Mouse (Mus musculus) kidney, postnatal 0 days (tissue): ENCODE measurements around the gene Prkcg. TPM values are rescaled to one million over a fixed set of nuclear protein-coding genes. Genes with fewer than 3 reads are reported as not detected.

Experiments used
- ATAC-seq: fragments of 200-750 bp; cut with Nextera tagmentation; replicated peaks from 2 replicates; pipeline ENCODE4 v1.8.0; 2017; ENCODE audit warnings: low read depth, moderate number of reproducible peaks, moderate TSS enrichment, moderate library complexity; ENCODE audit not compliant: low FRiP score
- DNase-seq: peaks from one replicate; pipeline ENCODE4 v3.0.0-alpha.2; 2016; ENCODE audit warnings: low spot score
- H3K27ac ChIP-seq: fragments of 300-500 bp; sonication (generic); 2 replicates; pipeline ENCODE4 v1.5.1; 2014; ENCODE audit warnings: mild to moderate bottlenecking
- H3K27me3 ChIP-seq: fragments of 300-500 bp; sonication (generic); 2 replicates; pipeline ENCODE4 v1.6.1; 2014; ENCODE audit warnings: low read length, mixed read lengths; ENCODE audit not compliant: insufficient read depth
- H3K36me3 ChIP-seq: fragments of 300-500 bp; sonication (generic); 2 replicates; pipeline ENCODE4 v1.6.1; 2014; ENCODE audit warnings: low read length, mixed read lengths; ENCODE audit not compliant: insufficient read depth
- H3K4me1 ChIP-seq: fragments of 300-500 bp; sonication (generic); replicated peaks from 2 replicates; pipeline ENCODE4 v1.6.1; 2014; ENCODE audit warnings: antibody characterized with exemption, low read length, mixed read lengths; ENCODE audit not compliant: insufficient read depth
- H3K4me2 ChIP-seq: fragments of 300-500 bp; sonication (generic); 2 replicates; pipeline ENCODE4 v1.6.1; 2014; ENCODE audit warnings: mild to moderate bottlenecking, low read length, moderate library complexity, mixed read lengths
- H3K4me3 ChIP-seq: fragments of 300-500 bp; sonication (generic); replicated peaks from 2 replicates; pipeline ENCODE4 v1.5.1; 2014; ENCODE audit warnings: low read depth, low read length
- H3K9ac ChIP-seq: fragments of 300-500 bp; sonication (generic); 2 replicates; pipeline ENCODE4 v1.6.1; 2014; ENCODE audit warnings: low read depth, low read length
- H3K9me3 ChIP-seq: fragments of 300-500 bp; sonication (generic); replicated peaks from 2 replicates; pipeline ENCODE4 v1.6.1; 2016; ENCODE audit warnings: low read length, inconsistent platforms, mixed read lengths
- CTCF ChIP-seq: IDR thresholded peaks from 2 replicates; pipeline ENCODE4 v1.5.1; 2016; ENCODE audit warnings: antibody characterized with exemption, low read depth, mild to moderate bottlenecking, moderate library complexity
- WGBS: fragments of 180-500 bp; shearing (Covaris S2); extraction: QIAGEN DNeasy Blood & Tissue Kit; methylation state at CpG from one replicate; pipeline ENCODE4 v1.1.7; 2014; 5-methylcytosine and 5-hydroxymethylcytosine counted together
- polyA plus RNA-seq: library from polyadenylated mRNA; unstranded; fragments of >200 nt; fragmentation: Nextera tagmentation; extraction: Ambion mirVana; gene quantifications from 2 replicates; pipeline ENCODE4 v1.2.1, GENCODE M21; 2015

The Prkcg gene
- polyA plus RNA-seq, 1 experiment from 2014 or later: 0.05 TPM

DNA sequence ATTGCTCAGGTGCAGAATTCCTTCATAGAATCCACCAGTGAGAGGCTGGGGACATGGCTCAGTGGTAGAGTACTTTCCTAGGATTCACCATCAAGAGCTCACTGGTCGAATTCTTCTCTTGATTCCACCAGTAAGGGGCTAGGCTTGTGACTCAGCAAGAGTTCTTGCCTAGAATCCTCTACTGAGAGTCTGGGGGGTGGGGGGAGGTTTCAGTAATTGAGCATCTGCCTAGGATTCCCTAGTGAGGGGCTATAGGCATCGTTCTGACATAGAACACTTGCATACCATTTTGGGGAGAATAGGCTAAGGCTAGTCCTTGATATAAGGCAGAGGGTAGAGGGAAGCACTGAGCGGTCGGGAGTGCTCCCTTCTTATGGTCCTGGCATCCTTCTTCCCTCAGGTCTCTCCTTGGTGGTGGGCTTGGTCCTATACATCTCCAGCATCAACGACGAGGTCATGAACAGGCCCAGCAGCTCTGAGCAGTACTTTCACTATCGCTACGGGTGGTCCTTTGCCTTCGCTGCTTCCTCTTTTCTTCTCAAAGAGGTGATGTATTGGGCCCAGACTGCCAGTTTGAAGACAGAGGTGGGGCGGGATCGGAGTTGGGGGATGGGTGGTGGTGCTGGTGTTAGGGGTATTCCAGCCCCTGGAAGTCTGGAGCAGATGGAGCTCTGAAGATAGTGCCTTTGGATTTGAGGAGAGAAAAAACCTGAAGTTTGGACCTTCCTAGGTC lies 76.7 kb downstream of the Prkcg start:
- WGBS: 57% methylated on average over 11 of the region's 11 CpGs
- H3K36me3 ChIP-seq: no peaks in the 10 kb centered on the region
- H3K4me1 ChIP-seq: 0 out of 2 replicates have a peak, but pooled peaks cover 4% of the 10 kb centered on the region
- H3K27me3 ChIP-seq: no peaks in the 10 kb centered on the region
- no peak overlapping the region for H3K4me3 ChIP-seq
- DNase-seq (no peak), ATAC-seq (no peak)
- no peak overlapping the region for H3K9ac ChIP-seq
- TF ChIP-seq CTCF: no peak
- no peak overlapping the region for H3K27ac ChIP-seq
- H3K9me3 ChIP-seq: no peaks in the 10 kb centered on the region
- no peak overlapping the region for H3K4me2 ChIP-seq

DNA sequence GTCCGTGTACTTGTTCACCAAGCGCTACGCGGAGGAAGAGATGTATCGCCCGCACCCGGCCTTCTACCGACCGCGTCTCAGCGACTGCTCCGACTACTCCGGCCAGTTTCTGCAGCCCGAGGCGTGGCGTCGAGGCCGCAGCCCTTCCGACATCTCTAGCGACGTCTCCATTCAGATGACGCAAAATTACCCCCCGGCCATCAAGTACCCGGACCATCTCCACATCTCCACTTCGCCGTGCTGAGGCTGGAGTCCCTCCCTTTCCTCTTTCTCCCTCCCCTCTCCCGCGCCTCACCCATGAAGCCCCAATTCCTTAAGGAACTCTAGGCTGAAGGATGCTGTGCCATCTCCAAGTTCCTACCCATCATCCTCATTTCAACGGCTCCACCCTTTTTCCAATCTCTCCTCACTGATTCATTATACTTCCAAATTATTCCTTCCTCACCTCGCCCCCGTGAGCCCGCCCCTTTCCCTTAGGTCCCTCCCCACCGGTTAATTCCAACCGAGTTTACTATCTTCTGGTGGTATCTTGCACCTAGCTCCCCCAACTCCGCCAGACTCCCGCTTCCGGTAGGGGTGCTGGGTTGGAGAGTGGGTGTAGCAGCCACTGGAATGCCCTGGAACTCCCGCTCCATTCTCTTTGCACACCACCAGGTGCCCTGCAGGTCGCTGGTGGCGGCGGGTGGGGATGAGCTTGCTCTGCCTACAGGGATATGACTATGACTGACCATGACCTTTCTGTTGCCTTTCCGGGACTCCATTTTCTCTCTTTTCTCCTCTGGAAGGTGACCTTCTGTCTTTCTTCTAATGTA lies 77.9 kb downstream of the Prkcg start:
- no peaks in the 10 kb centered on the region for H3K36me3 ChIP-seq
- DNase-seq (peak; percentile 19), ATAC-seq (no peak)
- no peaks in the 10 kb centered on the region for H3K27me3 ChIP-seq
- peak overlapping the region; percentile 52 for H3K4me2 ChIP-seq
- H3K4me3 ChIP-seq: peak overlapping the region; percentile 20
- H3K4me1 ChIP-seq: 0 out of 2 replicates have a peak, but pooled peaks cover 4% of the 10 kb centered on the region
- WGBS: 16% methylated on average over 42 of the region's 42 CpGs
- H3K9ac ChIP-seq: no peak overlapping the region
- H3K9me3 ChIP-seq: no peaks in the 10 kb centered on the region
- TF ChIP-seq CTCF: no peak
- H3K27ac ChIP-seq: no peak overlapping the region

DNA sequence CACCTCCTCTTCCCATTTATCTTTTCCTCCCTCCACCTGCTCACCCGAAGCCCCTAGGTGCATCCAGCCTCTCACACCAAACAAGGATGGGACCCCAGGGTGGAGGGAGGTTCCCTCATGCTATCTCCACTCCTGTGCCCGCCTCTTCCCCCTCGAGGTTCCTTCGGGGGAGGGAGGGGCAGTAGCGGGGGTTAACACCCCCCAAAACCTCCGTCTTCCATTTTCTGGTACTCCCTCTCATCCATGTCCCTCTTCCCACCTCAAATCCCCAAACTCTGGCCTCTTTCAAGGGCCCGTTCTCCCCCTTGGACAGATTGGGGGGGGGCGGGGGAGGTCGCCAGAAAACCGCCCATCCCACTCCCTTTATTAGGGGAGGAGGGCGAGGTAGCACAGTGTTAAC lies 78.6 kb downstream of the Prkcg start:
- no peak for DNase-seq

DNA sequence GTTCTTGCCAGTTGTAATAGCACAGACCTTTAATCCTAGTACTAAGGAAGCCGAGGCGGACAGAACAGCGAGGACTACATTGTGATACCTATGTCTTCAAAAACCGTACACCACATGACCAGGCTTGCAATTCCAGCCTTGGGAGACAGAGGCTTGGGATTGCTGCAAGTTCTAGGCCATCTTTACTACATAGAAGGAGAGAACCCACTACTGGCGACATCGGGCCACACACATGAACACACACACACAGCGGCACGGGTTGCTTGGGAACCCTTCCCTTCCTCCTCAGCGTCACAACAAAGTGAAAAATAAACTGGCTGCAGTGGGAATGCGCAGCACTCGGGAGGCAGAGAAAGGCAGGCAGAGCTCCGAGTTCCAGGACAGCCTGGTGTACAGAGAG lies 79.3 kb downstream of the Prkcg start:
- no peaks in the 10 kb centered on the region for H3K36me3 ChIP-seq
- H3K9ac ChIP-seq: no peak overlapping the region
- no peaks in the 10 kb centered on the region for H3K27me3 ChIP-seq
- ATAC-seq (no peak), DNase-seq (peak; percentile 11)
- WGBS: 36% methylated on average over 12 of the region's 12 CpGs
- no peak overlapping the region for H3K4me2 ChIP-seq
- no peak for TF ChIP-seq CTCF
- H3K27ac ChIP-seq: no peak overlapping the region
- H3K9me3 ChIP-seq: no peaks in the 10 kb centered on the region
- no peak overlapping the region for H3K4me3 ChIP-seq
- H3K4me1 ChIP-seq: 0 out of 2 replicates have a peak, but pooled peaks cover 4% of the 10 kb centered on the region

More for the DNA sequence above, 78.6 kb downstream of the Prkcg start:
- Histone ChIP-seq H3K36me3 (no peaks in the 10 kb centered on the region), H3K27ac (no peak overlapping the region), H3K4me2 (peak overlapping the region; percentile 52), H3K9ac (no peak overlapping the region), H3K4me3 (peak overlapping the region; percentile 20), H3K4me1 (0 out of 2 replicates have a peak, but pooled peaks cover 4% of the 10 kb centered on the region), H3K9me3 (no peaks in the 10 kb centered on the region), H3K27me3 (no peaks in the 10 kb centered on the region)
- ATAC-seq: no peak
- TF ChIP-seq CTCF: no peak
- WGBS: 5% methylated on average over 11 of the region's 11 CpGs

DNA sequence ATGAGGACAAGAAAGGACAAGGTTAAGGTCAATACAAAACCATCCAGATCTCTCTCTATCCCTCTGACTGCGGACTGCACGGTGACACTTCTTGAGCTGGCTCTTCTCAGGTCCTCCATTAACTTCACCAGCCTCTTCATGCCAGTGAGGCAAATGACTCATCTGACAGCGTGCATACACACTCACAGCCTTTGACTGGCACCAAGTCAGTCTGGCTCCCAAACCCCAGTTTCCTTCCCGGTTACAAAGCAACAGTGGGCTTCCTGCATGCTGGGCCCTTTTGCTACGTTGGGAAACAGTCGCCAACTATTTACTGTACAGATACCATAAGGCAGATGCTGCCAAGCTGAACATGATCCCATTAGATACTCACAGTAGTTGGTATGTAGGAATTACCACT lies 80.2 kb downstream of the Prkcg start:
- Histone ChIP-seq H3K27me3 (no peaks in the 10 kb centered on the region), H3K27ac (no peak overlapping the region), H3K4me2 (no peak overlapping the region), H3K4me1 (0 out of 2 replicates have a peak, but pooled peaks cover 4% of the 10 kb centered on the region), H3K9me3 (no peaks in the 10 kb centered on the region), H3K9ac (no peak overlapping the region), H3K4me3 (no peak overlapping the region), H3K36me3 (no peaks in the 10 kb centered on the region)
- DNase-seq (no peak), ATAC-seq (no peak)
- no peak for TF ChIP-seq CTCF
- 77% methylated on average over 6 of the region's 6 CpGs for WGBS

DNA sequence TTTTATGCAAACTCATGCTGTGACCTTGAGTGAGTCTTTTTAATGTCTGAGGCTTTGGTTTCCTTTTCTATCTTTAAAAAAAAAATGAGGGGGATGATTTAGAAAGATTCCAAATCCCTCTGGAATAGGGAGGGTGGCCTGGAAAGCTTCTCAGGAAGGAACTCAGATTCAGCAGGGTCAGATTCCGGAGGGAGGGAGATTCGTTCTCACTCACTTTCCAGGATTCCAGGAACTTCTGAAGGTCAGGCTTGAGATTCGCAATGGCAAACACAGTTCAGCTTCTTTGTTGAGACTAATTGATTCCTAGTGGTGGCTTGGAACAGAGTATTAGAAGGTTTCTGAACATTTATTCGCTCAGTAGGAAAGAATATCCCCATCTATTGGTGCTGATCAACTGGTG lies 81.4 kb downstream of the Prkcg start:
- H3K27me3 ChIP-seq: no peaks in the 10 kb centered on the region
- no peaks in the 10 kb centered on the region for H3K9me3 ChIP-seq
- H3K4me1 ChIP-seq: 0 out of 2 replicates have a peak, but pooled peaks cover 4% of the 10 kb centered on the region
- H3K27ac ChIP-seq: no peak overlapping the region
- ATAC-seq (no peak), DNase-seq (peak; percentile 66)
- no peak for TF ChIP-seq CTCF
- WGBS: 39% methylated on average over 4 of the region's 4 CpGs
- no peaks in the 10 kb centered on the region for H3K36me3 ChIP-seq
- no peak overlapping the region for H3K9ac ChIP-seq
- no peak overlapping the region for H3K4me3 ChIP-seq
- H3K4me2 ChIP-seq: no peak overlapping the region
